Mouse (Mus musculus) MEL (cell line): ENCODE data around the gene Scin.

Source experiments
- CHD2 ChIP-seq: IDR thresholded peaks from 2 replicates; pipeline ENCODE4 v1.6.1; 2011; ENCODE audit warnings: low read length, improper control_type of control experiment
- MAFK ChIP-seq: IDR thresholded peaks from 2 replicates; pipeline ENCODE4 v1.6.1; 2011; ENCODE audit warnings: low read depth, mild to moderate bottlenecking, low read length, improper control_type of control experiment, borderline replicate concordance
- POLR2A ChIP-seq, 2 experiments: IDR thresholded peaks; 2 replicates each; pipeline ENCODE4 v1.6.1; 2011 to 2012; ENCODE audit warnings: low read length in 2 of 2, mild to moderate bottlenecking in 2 of 2, control low read depth in 1 of 2, improper control_type of control experiment in 1 of 2, low read depth in 1 of 2, moderate library complexity in 1 of 2; ENCODE audit not compliant: control insufficient read depth in 1 of 2, insufficient read depth in 1 of 2, poor library complexity in 1 of 2

DNA sequence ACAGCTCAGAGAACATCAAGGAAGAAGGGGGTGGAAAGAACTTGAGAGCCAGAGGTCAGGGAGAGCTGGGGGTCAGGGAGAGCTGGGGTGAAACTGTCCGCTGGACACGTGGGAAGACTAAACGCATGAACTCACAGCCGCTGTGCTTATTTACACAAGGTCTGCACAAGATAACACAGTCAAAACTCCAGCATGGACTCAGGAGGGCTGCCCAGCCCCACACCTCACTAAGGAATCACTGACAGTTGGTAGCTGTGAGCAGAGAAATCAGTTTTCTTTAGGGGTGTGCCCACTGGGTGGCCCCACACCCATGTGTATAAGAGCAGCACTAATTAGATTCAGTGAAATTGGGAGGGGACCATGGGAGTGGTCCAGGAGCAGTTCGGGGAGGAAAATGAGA is 27.2 kb downstream of the Scin start:
- no peak for TF ChIP-seq CHD2
- no peak for TF ChIP-seq POLR2A (IDR thresholded peaks at IDR 0.05; ENCODE audit: control insufficient read depth in 1 of 2, insufficient read depth in 1 of 2, low read depth in 1 of 2, low read length in 2 of 2, poor library complexity in 1 of 2)
- no peak for TF ChIP-seq MAFK
